Mouse (Mus musculus) thymus, adult 2 months (tissue): ENCODE measurements around the gene Gm20388. TPM values are rescaled to one million over a fixed set of nuclear protein-coding genes. Genes with fewer than 3 reads are reported as not detected.
A peak's percentile ranks its signal among the peaks of the same experiment; 100 is the strongest.

ENCODE experiments used
- DNase-seq: peaks from one replicate; pipeline ENCODE4 v3.0.0; 2021
- H3K27ac ChIP-seq: fragments of 200-500 bp; 2 replicates; pipeline ENCODE4 v1.5.1; 2012; ENCODE audit warnings: low read length, control low read depth; ENCODE audit not compliant: control insufficient read depth, insufficient read depth
- H3K27me3 ChIP-seq: fragments of 200-500 bp; 2 replicates; pipeline ENCODE4 v1.6.1; 2012; ENCODE audit warnings: mild to moderate bottlenecking, low read length, moderate library complexity, mixed read lengths; ENCODE audit not compliant: control insufficient read depth, insufficient read depth
- H3K36me3 ChIP-seq: fragments of 200-500 bp; 2 replicates; pipeline ENCODE4 v1.6.1; 2012; ENCODE audit warnings: mild to moderate bottlenecking, low read length, moderate library complexity; ENCODE audit not compliant: control insufficient read depth, insufficient read depth
- H3K4me1 ChIP-seq: fragments of 200-500 bp; replicated peaks from 2 replicates; pipeline ENCODE4 v1.6.1; 2012; ENCODE audit warnings: low read length; ENCODE audit not compliant: control insufficient read depth, insufficient read depth
- H3K4me3 ChIP-seq: fragments of 200-500 bp; 2 replicates; pipeline ENCODE4 v1.5.1; 2012; ENCODE audit warnings: mild to moderate bottlenecking, low read length, control low read depth, moderate library complexity; ENCODE audit not compliant: control insufficient read depth, insufficient read depth
- CTCF ChIP-seq: fragments of 200-500 bp; IDR thresholded peaks from 2 replicates; pipeline ENCODE4 v1.5.1; 2012; ENCODE audit warnings: mild to moderate bottlenecking, control low read depth, low read length, moderate library complexity, borderline replicate concordance; ENCODE audit not compliant: control insufficient read depth, poor library complexity, insufficient read depth; ENCODE audit errors: extremely low read depth
- POLR2A ChIP-seq: fragments of 200-500 bp; IDR thresholded peaks from 2 replicates; pipeline ENCODE4 v1.6.1; 2012; ENCODE audit warnings: mild to moderate bottlenecking, low read length, control low read depth, moderate library complexity; ENCODE audit not compliant: control insufficient read depth, poor library complexity, insufficient read depth; ENCODE audit errors: extremely low read depth
- WGBS: fragments of 180-500 bp; shearing (Covaris S2); methylation state at CpG from one replicate; pipeline ENCODE4 v1.1.7; 2018; 5-methylcytosine and 5-hydroxymethylcytosine counted together
- polyA plus RNA-seq: library from polyadenylated mRNA; depleted of rRNA; stranded (reverse); fragments of >200 nt; gene quantifications from 2 replicates; pipeline ENCODE4 v1.2.3, GENCODE M21; 2012

Gene Gm20388
- polyA plus RNA-seq, 1 experiment: 103 TPM

DNA sequence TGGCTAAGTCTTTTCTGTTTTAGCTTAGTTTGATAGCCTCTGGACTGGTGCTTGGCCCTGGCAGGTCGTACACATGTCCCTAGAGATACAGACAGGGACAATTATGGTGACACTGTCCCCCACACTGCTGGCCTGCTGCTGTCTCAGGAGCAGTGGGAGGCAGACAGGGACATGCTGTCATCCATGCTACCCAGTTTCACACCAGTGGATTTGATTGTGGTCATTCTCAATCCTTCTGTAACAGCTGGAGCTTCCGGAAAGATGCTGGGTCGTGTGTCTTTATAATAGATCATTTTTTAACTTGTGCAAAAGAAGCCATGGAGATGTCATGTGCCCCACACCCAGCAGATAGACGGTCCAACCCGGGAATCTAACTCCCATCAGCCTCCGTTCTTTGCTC is 2334.5 kb downstream of the Gm20388 start:
- TF ChIP-seq CTCF (no peak), POLR2A (no peak)
- no peak for DNase-seq
- no peaks in the 10 kb centered on the region for H3K36me3 ChIP-seq
- no peak overlapping the region for H3K4me3 ChIP-seq
- H3K4me1 ChIP-seq: no peaks in the 10 kb centered on the region
- H3K27ac ChIP-seq: no peak overlapping the region
- H3K27me3 ChIP-seq: no peaks in the 10 kb centered on the region
- 91% methylated on average over 6 of the region's 6 CpGs for WGBS

- Histone ChIP-seq H3K36me3 (no peaks in the 10 kb centered on the region), H3K27ac (no peak overlapping the region), H3K4me3 (no peak overlapping the region), H3K27me3 (no peaks in the 10 kb centered on the region), H3K4me1 (no peaks in the 10 kb centered on the region)
- no peak for TF ChIP-seq POLR2A
- TF ChIP-seq CTCF: no peak
- DNase-seq: no peak
- 40% methylated on average over 12 of the region's 12 CpGs for WGBS
Measured at GRCm38 (mm10) chr8:122246257-122247211, 2335.9 kb downstream of the Gm20388 start.

DNA sequence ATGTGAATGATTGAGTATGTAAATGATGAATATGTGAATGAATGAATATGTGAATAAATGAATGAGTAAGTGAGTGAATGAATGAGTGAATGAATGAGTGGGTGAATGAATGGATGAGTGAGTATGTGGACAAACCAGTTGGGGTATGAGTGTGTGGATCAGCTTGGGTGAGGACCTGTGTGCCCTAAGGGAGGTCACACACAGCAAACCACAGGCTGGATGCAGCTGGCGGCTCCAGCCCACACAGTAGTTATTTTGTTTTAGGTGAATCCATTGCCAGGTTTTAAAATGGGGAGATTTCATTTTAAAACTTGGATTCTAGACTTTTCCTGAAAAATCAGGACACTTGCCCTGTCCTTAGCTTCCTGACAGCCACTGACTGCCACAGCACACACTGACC is 2341.1 kb downstream of the Gm20388 start:
- WGBS: 86% methylated on average over 1 of the region's 1 CpGs
- Histone ChIP-seq H3K4me1 (no peaks in the 10 kb centered on the region), H3K27ac (no peak overlapping the region), H3K27me3 (no peaks in the 10 kb centered on the region), H3K36me3 (no peaks in the 10 kb centered on the region), H3K4me3 (no peak overlapping the region)
- TF ChIP-seq CTCF (no peak), POLR2A (no peak)
- DNase-seq: no peak

- Histone ChIP-seq H3K4me1 (no peaks in the 10 kb centered on the region), H3K27me3 (no peaks in the 10 kb centered on the region), H3K27ac (no peak overlapping the region), H3K36me3 (no peaks in the 10 kb centered on the region), H3K4me3 (no peak overlapping the region)
- DNase-seq: no peak
- 65% methylated on average over 5 of the region's 5 CpGs for WGBS
- TF ChIP-seq CTCF (no peak), POLR2A (no peak)
Measured at GRCm38 (mm10) chr8:122252366-122252765, 2341.7 kb downstream of the Gm20388 start.

GRCm38 (mm10) chr8:122259351-122259750 is 2348.7 kb downstream of the Gm20388 start:
- no peak overlapping the region for H3K4me3 ChIP-seq
- H3K27ac ChIP-seq: no peak overlapping the region
- no peaks in the 10 kb centered on the region for H3K36me3 ChIP-seq
- H3K4me1 ChIP-seq: no peaks in the 10 kb centered on the region
- H3K27me3 ChIP-seq: no peaks in the 10 kb centered on the region; the same call in 1 of the 2 replicates
- TF ChIP-seq POLR2A (no peak), CTCF (peak; percentile 71; the same call in 1 of the 2 replicates)
- WGBS: 95% methylated on average over 2 of the region's 2 CpGs
- peak; percentile 72 for DNase-seq

- no peak for TF ChIP-seq POLR2A
- 92% methylated on average over 9 of the region's 9 CpGs for WGBS
- Histone ChIP-seq H3K27me3 (no peaks in the 10 kb centered on the region; the same call in 1 of the 2 replicates), H3K27ac (no peak overlapping the region), H3K4me1 (no peaks in the 10 kb centered on the region), H3K4me3 (no peak overlapping the region), H3K36me3 (no peaks in the 10 kb centered on the region)
- DNase-seq: no peak
Measured at GRCm38 (mm10) chr8:122260755-122261154, 2350.1 kb downstream of the Gm20388 start.

GRCm38 (mm10) chr8:122262835-122263234 is 2352.2 kb downstream of the Gm20388 start:
- no peaks in the 10 kb centered on the region for H3K4me1 ChIP-seq
- TF ChIP-seq POLR2A (no peak), CTCF (no peak)
- H3K27ac ChIP-seq: no peak overlapping the region
- WGBS: 75% methylated on average over 16 of the region's 16 CpGs
- no peak for DNase-seq
- no peaks in the 10 kb centered on the region; the same call in 1 of the 2 replicates for H3K27me3 ChIP-seq
- H3K36me3 ChIP-seq: no peaks in the 10 kb centered on the region
- no peak overlapping the region for H3K4me3 ChIP-seq
